Mouse (Mus musculus) erythroid progenitor cell, adult 5-6 weeks (primary cell): ENCODE measurements around the gene Apoa1. TPM values are rescaled to one million over a fixed set of nuclear protein-coding genes. Genes with fewer than 3 reads are reported as not detected.

Experiments used
- ATAC-seq: replicated peaks from 2 replicates; pipeline ENCODE4 v1.8.0; 2016; ENCODE audit warnings: moderate number of reproducible peaks, mild to moderate bottlenecking, moderate TSS enrichment, inconsistent platforms; ENCODE audit not compliant: poor library complexity, low FRiP score, severe bottlenecking
- total RNA-seq, 2 experiments: library from RNA; stranded (forward) in 1 of 2; stranded (reverse) in 1 of 2; fragments of 150-400 nt in 1 of 2; fragments of 186-747, 209-891 nt in 1 of 2; gene quantifications; 2 replicates each; pipeline versions ENCODE4 v1.2.3 to v1.2.4; 2015 to 2017; ENCODE audit warnings: low replicate concordance in 2 of 2

The Apoa1 gene
- total RNA-seq (2015; ENCODE audit: low replicate concordance) (not detected in 2 replicates), total RNA-seq (2017; ENCODE audit: low replicate concordance) (not detected in 2 replicates)

- ATAC-seq, result no peak
Observed at GRCm38 (mm10) chr9:46228491-46228890, at the start of gene Apoa1. Gene Apoa1 (plus strand): TSS chr9:46228580.

- no peak for ATAC-seq
Observed at GRCm38 (mm10) chr9:46178595-46178994, 49.8 kb upstream of the Apoa1 start.

- no peak for ATAC-seq
Observed at GRCm38 (mm10) chr9:46181297-46181696, 47.1 kb upstream of the Apoa1 start.

GRCm38 (mm10) chr9:46184542-46184941, 43.8 kb upstream of the Apoa1 start:
- ATAC-seq, result no peak

- ATAC-seq, result no peak
Observed at GRCm38 (mm10) chr9:46185191-46185590, 43.2 kb upstream of the Apoa1 start.

- no peak for ATAC-seq
Observed at GRCm38 (mm10) chr9:46186387-46186786, 42.0 kb upstream of the Apoa1 start.

GRCm38 (mm10) chr9:46188370-46188769, 40.0 kb upstream of the Apoa1 start:
- ATAC-seq, result no peak

- no peak for ATAC-seq
Observed at GRCm38 (mm10) chr9:46188956-46189355, 39.4 kb upstream of the Apoa1 start.

- ATAC-seq, result no peak
Observed at GRCm38 (mm10) chr9:46189381-46189780, 39.0 kb upstream of the Apoa1 start.

- no peak for ATAC-seq
Observed at GRCm38 (mm10) chr9:46191234-46191633, 37.1 kb upstream of the Apoa1 start.

GRCm38 (mm10) chr9:46191644-46192043, 36.7 kb upstream of the Apoa1 start:
- ATAC-seq, result no peak

GRCm38 (mm10) chr9:46192642-46193041, 35.7 kb upstream of the Apoa1 start:
- ATAC-seq, result no peak

- no peak for ATAC-seq
Observed at GRCm38 (mm10) chr9:46194809-46195208, 33.6 kb upstream of the Apoa1 start.

- ATAC-seq, result no peak
Observed at GRCm38 (mm10) chr9:46196699-46197169, 31.6 kb upstream of the Apoa1 start.

GRCm38 (mm10) chr9:46198461-46198860, 29.9 kb upstream of the Apoa1 start:
- ATAC-seq, result no peak

- ATAC-seq, result no peak
Observed at GRCm38 (mm10) chr9:46198936-46199335, 29.4 kb upstream of the Apoa1 start.

GRCm38 (mm10) chr9:46199609-46200008, 28.8 kb upstream of the Apoa1 start:
- ATAC-seq, result no peak

- ATAC-seq, result no peak
Observed at GRCm38 (mm10) chr9:46206834-46207500, 21.4 kb upstream of the Apoa1 start.

- ATAC-seq, result no peak
Observed at GRCm38 (mm10) chr9:46207501-46207869, 20.9 kb upstream of the Apoa1 start.

- no peak for ATAC-seq
Observed at GRCm38 (mm10) chr9:46208401-46208974, 19.9 kb upstream of the Apoa1 start.

GRCm38 (mm10) chr9:46210473-46210872, 17.9 kb upstream of the Apoa1 start:
- no peak for ATAC-seq

GRCm38 (mm10) chr9:46214276-46214675, 14.1 kb upstream of the Apoa1 start:
- ATAC-seq, result no peak
